Mouse (Mus musculus) stomach, postnatal 0 days (tissue): ENCODE measurements at regions not wholly inside any gene's neighbourhood (a gene's known extent, or its start where the extent isn't known, plus 50 kb on each side); places are given as distances from the start of the nearest gene placed in this dataset.

ENCODE experiments used
- CTCF ChIP-seq: IDR thresholded peaks from 2 replicates; pipeline ENCODE4 v1.5.1; 2016; ENCODE audit warnings: antibody characterized with exemption, low read depth, mild to moderate bottlenecking, moderate library complexity
- EP300 ChIP-seq: optimal IDR thresholded peaks from 2 replicates; pipeline ENCODE3; 2016; ENCODE audit warnings: antibody characterized with exemption

DNA sequence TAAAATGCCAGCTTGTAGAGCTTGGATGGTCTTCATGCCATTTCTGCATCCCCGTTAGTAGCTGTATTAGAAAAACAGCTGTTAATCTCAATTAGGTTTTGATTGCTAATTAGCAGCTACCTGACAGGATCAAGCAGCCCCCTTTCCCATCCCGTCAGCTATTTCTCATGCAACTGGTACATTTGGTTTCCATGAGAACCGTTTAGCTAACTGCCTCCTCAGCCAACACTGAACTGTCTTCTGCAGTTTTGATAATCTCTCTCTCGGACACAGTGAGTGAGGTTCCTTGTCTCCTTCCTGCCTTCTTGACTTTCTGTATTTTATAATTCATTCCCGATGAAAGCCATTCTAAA lies 385.7 kb upstream of the Kif2a start:
- no peak for TF ChIP-seq CTCF
- TF ChIP-seq EP300: no peak
